Mouse (Mus musculus): ENCODE results near the gene Gm20388.

- TF ChIP-seq CTCF (IDR thresholded peaks at IDR 0.05; ENCODE audit: extremely low read depth, insufficient read depth, low read length) (no peak), POLR2A (IDR thresholded peaks at IDR 0.05; ENCODE audit: extremely low read depth, insufficient read depth, low read length) (no peak)
Measured at GRCm38 (mm10) chr8:122761109-122761508, 2850.5 kb downstream of the Gm20388 start.

Data from cortical plate, adult 2 months (tissue).